Mouse (Mus musculus): ENCODE results near the gene Chst11. TPM values are rescaled to one million over a fixed set of nuclear protein-coding genes. Genes with fewer than 3 reads are reported as not detected.

The Chst11 gene
- polyA plus RNA-seq, 1 experiment from 2014 or later: 2.6 TPM

DNA sequence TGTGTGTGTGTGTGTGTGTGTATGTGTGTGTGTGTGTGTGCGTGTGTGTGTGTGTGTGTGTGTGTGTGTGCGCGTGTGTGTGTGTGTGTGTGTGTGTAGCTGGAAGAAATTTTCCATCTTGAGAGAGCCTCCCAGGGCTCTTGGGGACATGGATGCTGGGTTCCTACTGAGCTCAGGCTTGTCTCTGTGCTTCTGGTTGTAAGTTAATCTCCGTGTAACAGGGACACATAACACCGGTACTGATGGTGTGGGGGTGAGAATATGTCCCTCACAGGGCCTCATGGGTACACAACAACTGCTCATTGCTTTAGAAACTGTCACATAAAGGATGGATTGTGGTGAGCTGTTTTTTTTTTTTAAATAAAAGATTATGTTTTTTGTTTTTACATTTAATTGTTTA, 33.2 kb downstream of the Chst11 start:
- Histone ChIP-seq H3K4me2 (no peak overlapping the region), H3K9ac (0 out of 2 replicates have a peak overlapping the region, but pooled peaks have one; percentile 35), H3K9me3 (no peaks in the 10 kb centered on the region), H3K36me3 (no peaks in the 10 kb centered on the region), H3K4me1 (replicated peaks) (peaks cover 35% of the 10 kb centered on the region), H3K27me3 (no peaks in the 10 kb centered on the region), H3K4me3 (no peak overlapping the region), H3K27ac (replicated peaks) (no peak overlapping the region; the same call in 1 of the 2 replicates)
- 51% methylated on average over 4 of the region's 5 CpGs for WGBS
- ATAC-seq (ENCODE audit: low read depth): no peak

DNA sequence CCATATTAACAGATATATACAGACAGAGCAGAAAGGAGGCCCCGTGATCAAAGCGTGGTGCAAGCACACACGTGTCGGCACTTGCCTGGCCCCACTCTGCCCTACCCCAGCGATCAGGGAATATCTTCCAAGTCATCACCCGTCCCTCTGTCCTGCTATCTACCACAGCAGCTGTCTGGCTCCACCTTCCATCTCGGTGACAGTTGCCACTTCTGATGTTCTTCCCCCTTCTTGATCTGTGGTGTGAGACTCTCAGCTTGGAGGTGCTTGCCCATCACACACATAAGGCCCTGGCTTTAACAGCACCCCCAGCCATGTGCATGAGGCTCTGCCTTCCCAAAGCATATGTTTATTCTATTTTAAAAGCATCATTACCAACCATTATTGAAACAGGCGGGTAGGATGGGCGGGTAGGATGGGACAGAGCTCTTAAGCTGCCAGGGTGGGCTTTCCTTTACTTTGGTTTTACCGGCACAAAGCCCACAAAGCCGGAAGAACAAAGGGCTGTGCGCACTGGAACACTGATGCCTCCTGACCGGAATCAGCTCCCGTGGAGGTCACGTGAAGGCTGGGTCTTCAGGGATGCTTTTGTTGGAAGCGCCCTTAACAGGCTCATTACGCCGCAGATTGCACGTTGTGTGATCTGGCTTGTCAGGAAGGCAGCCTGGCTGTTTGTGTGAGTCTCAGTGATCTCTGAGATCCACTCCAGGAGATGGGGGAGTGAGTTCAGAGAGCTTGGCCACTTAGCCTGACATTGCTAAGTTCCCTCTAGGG, 34.4 kb downstream of the Chst11 start:
- 26% methylated on average over 19 of the region's 19 CpGs for WGBS
- H3K4me3 ChIP-seq: no peak overlapping the region
- peak; percentile 63 for ATAC-seq (ENCODE audit: low read depth)
- H3K4me1 ChIP-seq (replicated peaks): peaks cover 35% of the 10 kb centered on the region
- peak overlapping the region; percentile 61 for H3K27ac ChIP-seq (replicated peaks)
- H3K4me2 ChIP-seq: peak overlapping the region; percentile 28
- H3K36me3 ChIP-seq: no peaks in the 10 kb centered on the region
- H3K27me3 ChIP-seq: no peaks in the 10 kb centered on the region
- H3K9me3 ChIP-seq: no peaks in the 10 kb centered on the region
- H3K9ac ChIP-seq: peak overlapping the region; percentile 31

DNA sequence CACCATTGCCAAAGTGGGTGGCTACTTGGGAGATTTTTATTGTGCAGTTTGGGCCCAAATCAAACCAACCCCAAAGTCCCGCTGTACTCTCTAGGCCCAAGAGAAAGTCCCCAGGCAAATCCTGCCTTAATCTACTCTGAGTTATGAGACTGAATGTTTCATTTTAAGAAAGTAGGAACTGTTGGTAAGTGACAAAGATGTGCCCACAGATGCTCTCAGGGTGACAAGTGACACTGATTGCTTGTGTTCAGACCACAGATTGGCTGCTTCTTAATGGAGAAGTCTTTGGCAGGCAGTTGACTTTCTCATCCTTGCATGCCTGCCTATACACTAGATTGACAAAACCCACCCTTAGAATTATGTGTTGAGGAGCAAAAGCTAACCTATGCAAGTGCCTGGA, 37.3 kb downstream of the Chst11 start:
- Histone ChIP-seq H3K9me3 (no peaks in the 10 kb centered on the region), H3K36me3 (no peaks in the 10 kb centered on the region), H3K27me3 (no peaks in the 10 kb centered on the region), H3K4me3 (no peak overlapping the region), H3K27ac (replicated peaks) (no peak overlapping the region), H3K4me1 (replicated peaks) (peaks cover 35% of the 10 kb centered on the region), H3K4me2 (no peak overlapping the region), H3K9ac (no peak overlapping the region)
- ATAC-seq (ENCODE audit: low read depth): no peak
- WGBS: 94% methylated on average over 1 of the region's 1 CpGs

DNA sequence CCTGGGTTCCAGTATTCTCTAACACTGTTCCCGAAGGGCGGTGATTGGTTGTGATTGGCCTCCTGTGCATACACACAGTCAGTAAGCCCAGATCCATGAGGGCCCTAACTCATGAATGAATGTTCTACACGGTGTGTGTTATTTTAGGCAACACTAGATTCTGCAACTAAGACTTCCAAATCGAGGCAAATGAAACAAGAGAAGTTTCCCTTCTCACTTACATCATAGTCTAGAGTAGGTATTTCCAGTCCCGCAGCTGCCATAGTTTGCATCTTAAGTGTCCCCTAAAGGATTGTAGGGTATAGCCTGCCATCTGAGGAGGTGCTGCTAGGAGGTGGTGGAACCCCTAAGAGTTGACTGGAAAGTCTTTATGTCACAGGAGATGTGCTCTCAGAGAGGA, 40.9 kb downstream of the Chst11 start:
- Histone ChIP-seq H3K9me3 (no peaks in the 10 kb centered on the region), H3K27me3 (no peaks in the 10 kb centered on the region), H3K4me2 (no peak overlapping the region), H3K4me1 (replicated peaks) (peaks cover 10% of the 10 kb centered on the region), H3K27ac (replicated peaks) (no peak overlapping the region), H3K4me3 (no peak overlapping the region), H3K36me3 (no peaks in the 10 kb centered on the region), H3K9ac (no peak overlapping the region)
- ATAC-seq (ENCODE audit: low read depth): no peak
- 92% methylated on average over 5 of the region's 5 CpGs for WGBS

DNA sequence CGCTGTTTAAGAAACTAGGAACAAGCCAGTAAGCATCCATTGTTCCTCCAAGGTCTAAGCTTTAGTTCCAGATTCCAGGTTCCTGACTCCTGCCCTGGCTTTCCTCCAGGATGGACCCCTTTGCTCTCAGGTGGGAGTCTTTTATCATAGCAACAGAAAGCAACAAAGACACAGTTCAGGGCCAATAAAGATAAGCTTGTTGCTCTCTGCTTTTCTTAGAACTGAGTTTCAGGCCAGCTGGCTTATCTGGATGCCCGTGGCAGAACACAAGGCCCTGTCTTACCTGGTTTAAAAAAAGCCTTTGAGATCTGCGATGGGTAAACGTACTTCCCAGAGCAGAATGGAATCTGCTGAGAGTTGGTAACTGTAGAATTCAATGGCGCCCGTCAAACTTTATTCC, 42.4 kb downstream of the Chst11 start:
- no peak overlapping the region for H3K4me2 ChIP-seq
- no peak overlapping the region for H3K27ac ChIP-seq (replicated peaks)
- no peaks in the 10 kb centered on the region for H3K27me3 ChIP-seq
- H3K36me3 ChIP-seq: no peaks in the 10 kb centered on the region
- peaks cover 13% of the 10 kb centered on the region for H3K4me1 ChIP-seq (replicated peaks)
- no peak overlapping the region for H3K9ac ChIP-seq
- no peak for ATAC-seq (ENCODE audit: low read depth)
- H3K9me3 ChIP-seq: no peaks in the 10 kb centered on the region
- WGBS: 92% methylated on average over 6 of the region's 6 CpGs
- no peak overlapping the region for H3K4me3 ChIP-seq

DNA sequence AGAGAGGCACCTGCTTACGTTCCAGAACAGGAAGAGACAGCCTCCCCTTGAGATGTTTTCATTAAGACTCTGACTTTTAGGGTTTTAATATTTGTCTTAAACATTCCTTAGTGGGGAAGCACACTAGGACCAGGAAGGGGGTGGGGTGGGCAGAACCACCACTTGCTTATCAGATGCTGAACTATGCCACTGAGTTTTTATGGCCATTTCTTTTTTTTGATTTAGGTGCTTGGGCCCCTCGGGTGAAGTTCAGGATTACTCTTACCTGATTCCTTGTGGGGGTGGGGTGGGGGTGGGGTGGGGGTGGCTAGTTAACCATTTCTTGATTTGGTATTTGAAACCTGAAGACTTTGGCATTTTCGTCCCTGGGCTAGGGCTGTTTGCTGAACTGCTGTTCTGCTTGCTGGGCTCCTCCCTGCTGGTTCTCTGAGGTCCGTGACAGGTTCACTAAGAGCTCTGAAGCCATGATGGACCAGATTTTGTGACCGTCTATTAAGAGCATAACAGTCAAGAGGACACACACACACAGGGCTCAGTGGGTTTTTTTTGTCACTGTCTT, 44.9 kb downstream of the Chst11 start:
- Histone ChIP-seq H3K4me1 (replicated peaks) (peaks cover 20% of the 10 kb centered on the region), H3K9ac (no peak overlapping the region), H3K27me3 (no peaks in the 10 kb centered on the region), H3K4me2 (no peak overlapping the region), H3K9me3 (no peaks in the 10 kb centered on the region), H3K27ac (replicated peaks) (no peak overlapping the region), H3K36me3 (no peaks in the 10 kb centered on the region), H3K4me3 (no peak overlapping the region)
- 64% methylated on average over 5 of the region's 5 CpGs for WGBS
- no peak for ATAC-seq (ENCODE audit: low read depth)

DNA sequence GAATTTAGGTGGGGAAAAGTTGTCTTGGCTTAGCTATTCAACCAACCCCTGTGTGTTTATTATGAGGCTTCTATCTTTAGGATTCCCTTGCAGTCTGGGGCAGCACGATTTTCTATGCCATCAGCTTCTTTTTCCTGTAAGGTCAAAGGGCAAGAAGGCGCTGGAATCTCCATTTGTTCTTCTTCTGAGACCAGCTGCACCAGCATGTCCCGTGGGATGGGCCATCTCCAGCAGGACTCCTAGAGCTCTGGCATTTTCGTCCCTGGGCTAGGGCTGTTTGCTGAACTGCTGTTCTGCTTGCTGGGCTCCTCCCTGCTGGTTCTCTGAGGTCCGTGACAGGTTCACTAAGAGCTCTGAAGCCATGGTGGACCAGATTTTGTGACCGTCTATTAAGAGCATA, 45.6 kb downstream of the Chst11 start:
- ATAC-seq (ENCODE audit: low read depth): no peak
- H3K4me2 ChIP-seq: no peak overlapping the region
- no peak overlapping the region for H3K9ac ChIP-seq
- H3K4me3 ChIP-seq: no peak overlapping the region
- no peaks in the 10 kb centered on the region for H3K27me3 ChIP-seq
- no peaks in the 10 kb centered on the region for H3K36me3 ChIP-seq
- H3K9me3 ChIP-seq: no peaks in the 10 kb centered on the region
- peaks cover 20% of the 10 kb centered on the region for H3K4me1 ChIP-seq (replicated peaks)
- 28% methylated on average over 6 of the region's 6 CpGs for whole genome bisulfite sequencing
- no peak overlapping the region for H3K27ac ChIP-seq (replicated peaks)

DNA sequence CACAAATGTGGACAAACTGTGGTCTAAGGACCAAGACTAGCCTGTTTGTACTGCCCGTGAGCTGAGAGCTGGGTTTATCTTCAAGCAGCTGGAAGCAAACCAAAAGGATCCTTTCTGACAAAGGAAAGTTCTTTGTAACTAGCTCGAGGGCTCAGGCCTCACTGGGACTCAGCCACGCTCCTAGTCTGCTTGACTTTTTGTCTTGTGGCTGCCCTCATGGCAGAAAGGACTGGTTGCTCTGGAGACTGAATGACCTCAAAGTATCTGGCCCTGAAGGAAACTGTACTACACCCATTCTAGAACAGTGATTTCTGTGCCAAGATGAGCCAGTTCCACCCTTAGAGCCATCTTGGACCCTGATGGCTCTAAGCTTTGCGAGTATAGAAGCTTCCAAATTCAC, 46.3 kb downstream of the Chst11 start:
- no peak overlapping the region for H3K4me2 ChIP-seq
- H3K4me3 ChIP-seq: no peak overlapping the region
- WGBS: 59% methylated on average over 4 of the region's 4 CpGs

DNA sequence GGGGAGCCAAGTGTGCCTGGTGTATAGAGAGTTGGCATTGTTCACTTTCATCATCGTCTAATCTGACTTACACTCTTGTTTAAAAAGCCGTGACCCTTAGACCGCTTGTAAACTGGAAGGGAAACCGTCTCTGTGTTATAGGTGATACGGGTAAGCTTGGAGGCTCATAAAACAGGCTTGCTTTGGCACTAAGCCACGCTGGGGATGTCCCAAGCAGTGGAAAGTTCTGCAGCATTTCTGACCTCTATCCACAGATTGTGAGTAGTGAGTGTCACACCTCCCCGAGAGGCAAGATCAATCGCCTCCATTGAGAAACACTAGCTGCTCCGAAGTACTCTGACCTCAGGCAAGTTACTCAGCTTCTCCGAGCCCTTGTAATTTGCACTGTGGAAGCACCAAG, 47.3 kb downstream of the Chst11 start:
- H3K4me2 ChIP-seq: no peak overlapping the region
- no peak overlapping the region for H3K4me3 ChIP-seq
- H3K4me1 ChIP-seq (replicated peaks): peaks cover 30% of the 10 kb centered on the region
- no peaks in the 10 kb centered on the region for H3K27me3 ChIP-seq
- no peak overlapping the region for H3K27ac ChIP-seq (replicated peaks)
- H3K9me3 ChIP-seq: no peaks in the 10 kb centered on the region
- ATAC-seq (ENCODE audit: low read depth): no peak
- H3K9ac ChIP-seq: no peak overlapping the region
- WGBS: 67% methylated on average over 10 of the region's 10 CpGs
- no peaks in the 10 kb centered on the region for H3K36me3 ChIP-seq

More for the DNA sequence above, 46.3 kb downstream of the Chst11 start:
- Histone ChIP-seq H3K36me3 (no peaks in the 10 kb centered on the region), H3K9ac (no peak overlapping the region), H3K27ac (replicated peaks) (no peak overlapping the region), H3K27me3 (no peaks in the 10 kb centered on the region), H3K9me3 (no peaks in the 10 kb centered on the region), H3K4me1 (replicated peaks) (peaks cover 20% of the 10 kb centered on the region)
- ATAC-seq (ENCODE audit: low read depth): no peak

DNA sequence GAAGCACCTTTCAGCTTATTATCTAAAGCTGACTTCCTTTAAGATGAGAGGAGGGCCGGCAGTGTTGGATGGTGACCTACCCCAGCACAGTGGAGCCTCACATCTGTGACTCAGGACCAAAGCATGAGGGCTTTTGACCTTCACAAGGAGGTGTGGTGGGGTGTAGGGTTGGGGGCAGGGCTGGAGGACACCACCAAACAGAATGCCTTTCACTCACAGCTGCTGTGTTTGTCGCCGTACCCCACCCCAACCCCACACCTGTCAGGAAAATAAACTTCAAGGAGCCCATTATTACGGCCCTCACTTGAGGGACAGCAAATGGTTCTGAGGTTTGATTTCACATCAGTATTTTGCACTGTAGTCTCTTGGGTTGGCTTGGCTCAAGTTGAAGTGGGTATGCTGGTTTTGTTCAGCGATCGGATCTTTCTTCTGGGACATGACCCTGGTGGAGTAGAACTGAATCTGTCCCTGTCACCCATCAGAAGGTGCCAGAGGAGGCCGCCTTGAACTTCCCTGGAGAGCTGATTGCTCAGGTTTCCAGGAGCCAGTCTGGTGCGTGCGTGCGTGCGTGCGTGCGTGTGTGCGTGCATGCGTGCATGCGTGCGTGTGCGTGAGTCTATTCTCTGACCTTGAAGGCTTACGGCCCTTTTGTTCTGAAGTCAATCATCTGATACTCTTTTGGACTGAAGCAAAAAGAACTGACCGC, 51.2 kb downstream of the Chst11 start:
- no peak for ATAC-seq (ENCODE audit: low read depth)
- Histone ChIP-seq H3K27ac (replicated peaks) (peak overlapping the region; percentile 33; the same call in 1 of the 2 replicates), H3K4me2 (no peak overlapping the region), H3K9me3 (no peaks in the 10 kb centered on the region), H3K9ac (no peak overlapping the region), H3K4me3 (no peak overlapping the region), H3K4me1 (replicated peaks) (peaks cover 32% of the 10 kb centered on the region), H3K27me3 (no peaks in the 10 kb centered on the region), H3K36me3 (no peaks in the 10 kb centered on the region)
- 69% methylated on average over 20 of the region's 20 CpGs for WGBS

DNA sequence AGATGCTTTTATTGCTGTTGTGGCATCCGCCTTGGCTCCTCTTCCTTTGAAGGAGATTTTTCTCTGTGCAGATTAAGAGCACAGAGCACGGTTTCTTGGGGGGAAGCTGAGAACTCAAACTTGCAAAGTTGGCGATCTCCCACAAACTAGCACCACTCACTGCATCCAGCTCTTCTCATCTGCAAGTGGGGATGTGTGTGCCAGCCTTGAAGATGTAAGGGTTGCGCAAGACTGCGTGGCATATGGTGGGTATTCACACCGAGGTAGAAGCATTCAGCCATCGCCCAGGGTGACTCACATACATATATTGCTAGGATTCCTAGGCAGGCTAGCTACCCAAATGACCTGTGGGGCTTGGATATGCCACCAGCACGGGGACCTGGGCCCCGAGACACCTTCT, 52.9 kb downstream of the Chst11 start:
- Histone ChIP-seq H3K27ac (replicated peaks) (no peak overlapping the region), H3K4me1 (replicated peaks) (peaks cover 31% of the 10 kb centered on the region), H3K36me3 (no peaks in the 10 kb centered on the region), H3K4me2 (no peak overlapping the region), H3K9me3 (no peaks in the 10 kb centered on the region), H3K9ac (no peak overlapping the region), H3K27me3 (no peaks in the 10 kb centered on the region), H3K4me3 (no peak overlapping the region)
- WGBS: 88% methylated on average over 9 of the region's 9 CpGs
- no peak for ATAC-seq (ENCODE audit: low read depth)

DNA sequence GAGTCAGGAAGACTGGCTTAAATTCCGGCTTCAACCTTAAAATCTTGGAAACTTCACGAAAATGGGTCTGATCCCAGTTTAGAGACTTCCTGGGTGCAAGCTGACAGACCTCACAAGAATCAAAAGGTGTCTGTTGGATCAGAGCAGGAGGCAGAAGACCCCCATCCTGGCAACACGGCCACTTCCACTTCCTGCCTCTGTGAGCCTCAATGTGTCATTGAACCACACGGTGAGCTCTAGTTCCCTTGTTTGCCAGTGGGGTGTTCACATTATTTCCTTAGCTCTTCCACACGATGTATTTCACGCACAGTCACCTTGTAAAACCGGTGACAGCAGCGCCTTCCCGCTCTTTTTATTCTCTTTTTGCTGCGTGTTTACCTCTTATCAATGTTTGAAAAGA, 54.1 kb downstream of the Chst11 start:
- H3K4me1 ChIP-seq (replicated peaks): peaks cover 40% of the 10 kb centered on the region
- no peaks in the 10 kb centered on the region for H3K9me3 ChIP-seq
- no peak overlapping the region for H3K27ac ChIP-seq (replicated peaks)
- no peak overlapping the region for H3K4me2 ChIP-seq
- no peak for ATAC-seq (ENCODE audit: low read depth)
- H3K4me3 ChIP-seq: no peak overlapping the region
- whole genome bisulfite sequencing: 89% methylated on average over 10 of the region's 10 CpGs
- H3K36me3 ChIP-seq: no peaks in the 10 kb centered on the region
- H3K27me3 ChIP-seq: no peaks in the 10 kb centered on the region
- no peak overlapping the region for H3K9ac ChIP-seq

Data from neural tube, embryonic 13.5 days (tissue).